Mouse (Mus musculus) hindbrain, embryonic 11.5 days (tissue): Measurements from ENCODE around the gene Ak5. TPM values are rescaled to one million over a fixed set of nuclear protein-coding genes. Genes with fewer than 3 reads are reported as not detected.
"Not testable (repeated sequence)": the region's sequence is repeated elsewhere in the genome, so short reads cannot be mapped to it uniquely, and the experiment has no call there.

Experiments
- ATAC-seq: fragments of 200-750 bp; cut with Nextera tagmentation; 2 replicates; pipeline ENCODE4 v1.8.0; 2017; ENCODE audit warnings: mild to moderate bottlenecking, moderate TSS enrichment, moderate library complexity; ENCODE audit not compliant: low FRiP score
- DNase-seq: peaks from one replicate; pipeline ENCODE4 v3.0.0-alpha.2; 2015; ENCODE audit warnings: low spot score
- H3K27ac ChIP-seq: fragments of 300-500 bp; sonication (generic); 2 replicates; pipeline ENCODE4 v1.5.1; 2014; ENCODE audit warnings: mild to moderate bottlenecking, low read depth, low read length
- H3K27me3 ChIP-seq: fragments of 300-500 bp; sonication (generic); 2 replicates; pipeline ENCODE4 v1.6.1; 2014; ENCODE audit warnings: mild to moderate bottlenecking, low read length, moderate library complexity, mixed read lengths; ENCODE audit not compliant: control insufficient read depth, insufficient read depth
- H3K36me3 ChIP-seq: fragments of 300-500 bp; sonication (generic); 2 replicates; pipeline ENCODE4 v1.6.1; 2014; ENCODE audit warnings: mild to moderate bottlenecking, low read length, moderate library complexity, mixed read lengths; ENCODE audit not compliant: control insufficient read depth, insufficient read depth
- H3K4me1 ChIP-seq: fragments of 300-500 bp; sonication (generic); replicated peaks from 2 replicates; pipeline ENCODE4 v1.6.1; 2014; ENCODE audit warnings: low read length, mixed read lengths; ENCODE audit not compliant: control insufficient read depth, insufficient read depth
- H3K4me2 ChIP-seq: fragments of 300-500 bp; sonication (generic); replicated peaks from 2 replicates; pipeline ENCODE4 v1.6.1; 2014; ENCODE audit warnings: mild to moderate bottlenecking, low read depth, low read length
- H3K4me3 ChIP-seq: fragments of 300-500 bp; sonication (generic); 2 replicates; pipeline ENCODE4 v1.5.1; 2014; ENCODE audit warnings: low read depth, low read length
- H3K9ac ChIP-seq: fragments of 300-500 bp; sonication (generic); 2 replicates; pipeline ENCODE4 v1.6.1; 2014; ENCODE audit warnings: low read depth, low read length
- H3K9me3 ChIP-seq: fragments of 300-500 bp; sonication (generic); 2 replicates; pipeline ENCODE4 v1.6.1; 2016; ENCODE audit warnings: low read length; ENCODE audit not compliant: control insufficient read depth
- whole genome bisulfite sequencing: fragments of 180-500 bp; shearing (Covaris S2); extraction: QIAGEN DNeasy Blood & Tissue Kit; methylation state at CpG from one replicate; pipeline ENCODE4 v1.1.7; 2014; 5-methylcytosine and 5-hydroxymethylcytosine counted together
- polyA plus RNA-seq: library from polyadenylated mRNA; unstranded; fragments of >200 nt; fragmentation: Nextera tagmentation; extraction: Ambion mirVana; gene quantifications from 2 replicates; pipeline ENCODE4 v1.2.1, GENCODE M21; 2014

Gene Ak5
- polyA plus RNA-seq, 1 experiment from 2014 or later = 0.51 TPM

DNA sequence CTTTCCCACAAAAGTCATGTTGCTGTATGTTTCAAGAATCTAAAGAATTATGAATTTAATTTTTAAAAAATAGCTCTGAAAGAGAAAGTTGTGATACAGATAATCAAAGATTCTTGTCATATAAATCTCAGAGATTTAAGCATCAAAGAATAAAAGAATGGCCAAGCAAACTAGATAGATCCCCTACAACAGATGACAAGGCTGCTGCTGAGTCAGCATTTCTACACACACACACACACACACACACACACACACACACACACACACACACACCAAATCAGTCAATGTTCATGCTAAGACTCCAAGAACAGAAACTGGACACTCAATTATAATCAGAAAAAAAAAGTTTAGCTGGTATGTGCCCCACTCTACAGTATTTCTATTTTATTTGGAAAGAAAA is 85.1 kb downstream of the Ak5 start:
- DNase-seq (no peak), ATAC-seq (no peak)
- H3K4me3 ChIP-seq = no peak overlapping the region
- H3K4me1 ChIP-seq = no peaks in the 10 kb centered on the region
- no peaks in the 10 kb centered on the region for H3K27me3 ChIP-seq
- H3K36me3 ChIP-seq = no peaks in the 10 kb centered on the region
- no peak overlapping the region for H3K27ac ChIP-seq
- H3K9ac ChIP-seq = no peak overlapping the region
- H3K9me3 ChIP-seq = no peaks in the 10 kb centered on the region
- no peak overlapping the region for H3K4me2 ChIP-seq

DNA sequence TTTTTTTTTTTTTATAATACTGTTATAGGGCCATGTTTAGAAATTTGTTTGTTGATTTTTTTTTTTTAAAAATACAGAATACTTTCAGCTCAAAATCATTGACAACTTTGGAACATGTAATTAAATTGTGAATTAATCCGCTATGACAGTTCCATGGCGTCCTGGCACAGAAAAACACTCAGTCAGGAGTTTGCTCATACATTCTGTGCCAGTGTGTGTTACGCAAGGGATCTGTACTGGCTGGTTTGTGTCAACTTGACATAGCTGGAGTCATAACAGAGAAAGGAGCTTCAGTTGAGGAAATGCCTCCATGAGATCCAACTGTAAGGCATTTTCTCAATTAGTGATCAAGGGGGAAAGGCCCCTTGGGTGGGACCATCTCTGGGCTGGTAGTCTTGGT is 86.3 kb downstream of the Ak5 start:
- not testable (repeated sequence) for ATAC-seq, H3K27ac ChIP-seq, H3K9ac ChIP-seq, H3K4me1 ChIP-seq, H3K9me3 ChIP-seq, H3K27me3 ChIP-seq, H3K4me2 ChIP-seq, DNase-seq, H3K36me3 ChIP-seq, H3K4me3 ChIP-seq
- WGBS = 91% methylated on average over 3 of the region's 3 CpGs

DNA sequence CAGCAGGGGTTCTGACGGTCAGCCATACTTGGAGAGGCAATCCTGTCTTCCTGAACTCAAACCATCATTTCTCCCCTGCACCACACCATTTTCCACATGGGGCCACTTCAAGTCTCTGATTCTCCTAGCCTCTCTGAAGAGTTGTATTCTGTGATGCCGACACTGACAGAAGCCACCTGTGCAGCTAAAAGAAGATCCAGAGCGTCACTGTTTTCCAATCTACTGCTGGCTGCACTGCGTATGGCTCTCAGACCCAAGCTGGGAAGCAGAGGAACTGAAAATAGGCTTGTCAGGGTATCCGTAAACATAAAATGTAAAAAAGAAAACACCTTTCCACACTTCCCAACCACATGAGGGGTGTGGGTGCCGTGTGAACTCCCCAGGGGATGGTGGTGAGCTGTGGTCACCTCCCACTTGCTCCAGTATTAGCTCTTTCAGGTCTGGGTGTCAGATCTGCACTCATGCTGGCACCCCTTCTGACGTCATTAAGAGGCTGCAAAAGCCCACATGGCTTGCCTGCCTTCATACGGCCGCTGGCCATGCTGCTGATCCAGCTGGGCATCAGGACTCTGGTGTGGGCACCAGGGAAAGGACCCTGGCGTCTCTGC is 88.1 kb downstream of the Ak5 start:
- no peaks in the 10 kb centered on the region for H3K36me3 ChIP-seq
- H3K9ac ChIP-seq = no peak overlapping the region
- H3K4me1 ChIP-seq = no peaks in the 10 kb centered on the region
- no peak overlapping the region for H3K4me2 ChIP-seq
- DNase-seq (no peak), ATAC-seq (no peak)
- WGBS = 85% methylated on average over 10 of the region's 10 CpGs
- H3K4me3 ChIP-seq = no peak overlapping the region
- H3K27me3 ChIP-seq = no peaks in the 10 kb centered on the region
- no peaks in the 10 kb centered on the region for H3K9me3 ChIP-seq
- no peak overlapping the region for H3K27ac ChIP-seq

- Histone ChIP-seq H3K9me3 (no peaks in the 10 kb centered on the region), H3K4me1 (no peaks in the 10 kb centered on the region), H3K4me2 (no peak overlapping the region), H3K36me3 (no peaks in the 10 kb centered on the region), H3K27me3 (no peaks in the 10 kb centered on the region), H3K4me3 (no peak overlapping the region), H3K9ac (no peak overlapping the region), H3K27ac (no peak overlapping the region)
- ATAC-seq (no peak), DNase-seq (no peak)
- 71% methylated on average over 26 of the region's 26 CpGs for WGBS
These were observed 89.6 kb downstream of the Ak5 start for GRCm38 (mm10) chr3:152578282-152579228.

GRCm38 (mm10) chr3:152577763-152578162 is 90.4 kb downstream of the Ak5 start:
- no peak overlapping the region for H3K9ac ChIP-seq
- no peaks in the 10 kb centered on the region for H3K36me3 ChIP-seq
- H3K4me2 ChIP-seq = no peak overlapping the region
- H3K4me1 ChIP-seq = no peaks in the 10 kb centered on the region
- ATAC-seq (no peak), DNase-seq (no peak)
- no peak overlapping the region for H3K4me3 ChIP-seq
- H3K27me3 ChIP-seq = no peaks in the 10 kb centered on the region
- WGBS = 86% methylated on average over 7 of the region's 7 CpGs
- H3K27ac ChIP-seq = no peak overlapping the region
- H3K9me3 ChIP-seq = no peaks in the 10 kb centered on the region

DNA sequence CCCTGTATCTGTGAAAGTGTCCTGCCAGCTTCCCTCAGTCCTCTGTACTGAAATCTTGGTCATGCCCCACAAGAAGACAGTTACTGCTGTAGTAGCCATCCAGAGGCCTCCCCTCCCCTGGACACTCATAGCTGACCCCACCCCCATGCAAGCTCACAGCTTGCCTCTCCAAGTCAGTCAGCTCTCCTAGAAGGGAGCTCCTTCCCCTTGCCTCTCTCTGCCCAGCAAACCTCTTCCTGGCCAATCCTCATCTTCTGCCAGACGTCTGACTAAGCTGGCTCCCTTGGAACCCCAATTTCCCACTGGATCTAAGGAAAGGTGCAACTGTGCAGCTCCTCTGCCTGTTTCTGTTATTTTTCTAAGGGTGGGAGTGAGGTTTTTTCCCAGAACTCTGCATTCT is 90.9 kb downstream of the Ak5 start:
- H3K27me3 ChIP-seq = no peaks in the 10 kb centered on the region
- no peak overlapping the region for H3K4me3 ChIP-seq
- H3K9ac ChIP-seq = no peak overlapping the region
- no peak for ATAC-seq
- 61% methylated on average over 1 of the region's 1 CpGs for WGBS
- H3K27ac ChIP-seq = no peak overlapping the region
- H3K36me3 ChIP-seq = no peaks in the 10 kb centered on the region
- no peaks in the 10 kb centered on the region for H3K4me1 ChIP-seq
- no peaks in the 10 kb centered on the region for H3K9me3 ChIP-seq
- DNase-seq = no peak
- H3K4me2 ChIP-seq = no peak overlapping the region

DNA sequence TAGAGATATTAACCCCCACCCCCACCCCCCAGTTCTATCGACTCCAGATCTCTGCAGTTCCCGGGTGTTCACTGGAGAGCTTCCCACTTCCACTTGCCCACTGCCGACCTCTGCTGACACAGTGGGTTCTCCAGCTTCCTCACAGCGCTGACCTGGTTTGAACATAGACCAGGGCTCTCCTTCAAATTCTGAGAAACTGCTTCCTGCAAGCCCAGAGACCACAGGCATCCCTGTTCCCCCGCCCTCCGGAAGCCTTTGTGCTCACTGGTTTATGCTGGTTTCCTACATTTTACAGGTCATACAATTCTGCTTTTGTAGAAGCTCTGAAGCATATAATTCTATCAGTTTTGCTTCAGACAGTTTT is 98.9 kb downstream of the Ak5 start:
- DNase-seq = no peak
- WGBS = 78% methylated on average over 6 of the region's 6 CpGs
- H3K4me3 ChIP-seq = no peak overlapping the region
- H3K27me3 ChIP-seq = no peaks in the 10 kb centered on the region
- no peaks in the 10 kb centered on the region for H3K9me3 ChIP-seq
- no peaks in the 10 kb centered on the region for H3K4me1 ChIP-seq
- no peak overlapping the region for H3K9ac ChIP-seq
- ATAC-seq = no peak
- H3K36me3 ChIP-seq = no peaks in the 10 kb centered on the region
- no peak overlapping the region for H3K27ac ChIP-seq
- no peak overlapping the region for H3K4me2 ChIP-seq

- DNase-seq = no peak
These were observed 99.5 kb downstream of the Ak5 start for GRCm38 (mm10) chr3:152568455-152569241.

More at GRCm38 (mm10) chr3:152568455-152569241, 99.5 kb downstream of the Ak5 start:
- H3K4me2 ChIP-seq = no peak overlapping the region
- H3K4me1 ChIP-seq = no peaks in the 10 kb centered on the region
- H3K27me3 ChIP-seq = no peaks in the 10 kb centered on the region
- H3K9ac ChIP-seq = no peak overlapping the region
- 70% methylated on average over 9 of the region's 9 CpGs for WGBS
- H3K27ac ChIP-seq = no peak overlapping the region
- ATAC-seq = no peak
- H3K36me3 ChIP-seq = no peaks in the 10 kb centered on the region
- no peak overlapping the region for H3K4me3 ChIP-seq
- no peaks in the 10 kb centered on the region for H3K9me3 ChIP-seq
